Mouse (Mus musculus) embryonic facial prominence, embryonic 12.5 days (tissue): ENCODE measurements at regions not wholly inside any gene's neighbourhood (a gene's known extent, or its start where the extent isn't known, plus 50 kb on each side); places are given as distances from the start of the nearest gene placed in this dataset.
"Not testable (repeated sequence)": the region's sequence is repeated elsewhere in the genome, so short reads cannot be mapped to it uniquely, and the experiment has no call there.

Experiments used
- ATAC-seq: fragments of 200-750 bp; cut with Nextera tagmentation; 2 replicates; pipeline ENCODE4 v1.8.0; 2017; ENCODE audit not compliant: insufficient number of reproducible peaks, insufficient read depth, low FRiP score, low TSS enrichment
- H3K27ac ChIP-seq: fragments of 300-500 bp; sonication (generic); 2 replicates; pipeline ENCODE4 v1.5.1; 2016; ENCODE audit warnings: mild to moderate bottlenecking
- H3K27me3 ChIP-seq: fragments of 300-500 bp; sonication (generic); 2 replicates; pipeline ENCODE4 v1.6.1; 2016; ENCODE audit warnings: mild to moderate bottlenecking, moderate library complexity
- H3K36me3 ChIP-seq: fragments of 300-500 bp; sonication (generic); 2 replicates; pipeline ENCODE4 v1.6.1; 2016; ENCODE audit warnings: mild to moderate bottlenecking
- H3K4me1 ChIP-seq: fragments of 300-500 bp; sonication (generic); 2 replicates; pipeline ENCODE4 v1.6.1; 2016
- H3K4me2 ChIP-seq: fragments of 300-500 bp; sonication (generic); replicated peaks from 2 replicates; pipeline ENCODE4 v1.6.1; 2016; ENCODE audit warnings: mild to moderate bottlenecking, moderate library complexity
- H3K4me3 ChIP-seq: fragments of 300-500 bp; sonication (generic); 2 replicates; pipeline ENCODE4 v1.5.1; 2016; ENCODE audit warnings: mild to moderate bottlenecking
- H3K9ac ChIP-seq: fragments of 300-500 bp; sonication (generic); 2 replicates; pipeline ENCODE4 v1.6.1; 2016; ENCODE audit warnings: mild to moderate bottlenecking, moderate library complexity
- H3K9me3 ChIP-seq: fragments of 300-500 bp; sonication (generic); 2 replicates; pipeline ENCODE4 v1.6.1; 2016; ENCODE audit warnings: mild to moderate bottlenecking, moderate library complexity
- WGBS: fragments of 180-500 bp; shearing (Covaris S2); methylation state at CpG from one replicate; pipeline ENCODE4 v1.1.7; 2016; 5-methylcytosine and 5-hydroxymethylcytosine counted together

- H3K27ac ChIP-seq = no peak overlapping the region
- no peaks in the 10 kb centered on the region for H3K4me1 ChIP-seq
- ATAC-seq = no peak
- no peak overlapping the region for H3K4me2 ChIP-seq
- WGBS = 80% methylated on average over 2 of the region's 2 CpGs
- no peaks in the 10 kb centered on the region for H3K27me3 ChIP-seq
- no peak overlapping the region for H3K9ac ChIP-seq
- no peak overlapping the region for H3K4me3 ChIP-seq
- H3K9me3 ChIP-seq = no peaks in the 10 kb centered on the region
- no peaks in the 10 kb centered on the region for H3K36me3 ChIP-seq
Measured at GRCm38 (mm10) chr15:32749971-32750370, 505.4 kb downstream of the Sema5a start.

DNA sequence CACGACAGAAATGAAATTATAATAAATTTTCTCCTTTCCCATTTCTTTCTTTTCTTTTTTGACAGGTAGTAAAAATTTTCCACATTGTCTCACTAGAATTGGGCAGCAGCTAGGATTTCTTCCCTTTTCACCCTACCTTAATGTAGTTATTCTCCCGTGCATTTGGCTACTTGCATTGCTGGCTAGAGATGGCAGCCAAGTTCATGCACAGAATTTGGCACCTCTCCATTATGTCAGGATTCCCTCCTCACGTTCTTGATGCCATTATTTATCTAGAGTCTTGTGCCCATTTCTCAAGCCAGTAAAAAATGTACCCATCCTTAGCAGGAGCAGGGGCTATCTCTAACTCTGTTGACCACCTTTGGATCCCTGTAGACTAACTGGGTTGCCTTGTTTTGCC is 507.4 kb downstream of the Sema5a start:
- ATAC-seq = no peak
- H3K4me2 ChIP-seq = no peak overlapping the region
- H3K4me3 ChIP-seq = no peak overlapping the region
- H3K36me3 ChIP-seq = no peaks in the 10 kb centered on the region
- no peaks in the 10 kb centered on the region for H3K9me3 ChIP-seq
- no peak overlapping the region for H3K9ac ChIP-seq
- no peaks in the 10 kb centered on the region for H3K27me3 ChIP-seq
- no peak overlapping the region for H3K27ac ChIP-seq
- WGBS = 76% methylated on average over 3 of the region's 3 CpGs
- no peaks in the 10 kb centered on the region for H3K4me1 ChIP-seq

DNA sequence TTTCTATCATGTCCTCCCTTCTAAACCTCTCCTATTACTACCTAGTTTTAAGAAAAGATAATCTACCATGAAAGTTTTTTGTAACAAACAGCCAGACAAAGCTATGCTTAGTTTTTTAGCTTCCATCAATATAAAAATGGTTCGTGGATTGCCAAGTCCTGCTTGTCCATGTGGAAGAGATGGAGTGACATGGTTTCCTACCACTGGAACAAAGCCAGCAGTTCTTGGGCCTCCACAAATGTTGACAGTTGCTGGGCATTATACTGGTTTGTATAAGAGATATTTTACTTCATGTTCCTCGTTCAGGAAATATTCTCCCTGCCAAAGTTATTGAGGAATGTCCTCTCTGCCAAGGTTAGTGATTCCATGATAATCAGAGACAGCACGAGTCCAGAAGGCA is 515.5 kb downstream of the Sema5a start:
- no peaks in the 10 kb centered on the region for H3K9me3 ChIP-seq
- H3K4me2 ChIP-seq = no peak overlapping the region
- no peaks in the 10 kb centered on the region for H3K27me3 ChIP-seq
- no peak for ATAC-seq
- H3K4me3 ChIP-seq = no peak overlapping the region
- H3K36me3 ChIP-seq = no peaks in the 10 kb centered on the region
- H3K27ac ChIP-seq = no peak overlapping the region
- H3K9ac ChIP-seq = no peak overlapping the region
- 78% methylated on average over 3 of the region's 3 CpGs for WGBS
- H3K4me1 ChIP-seq = no peaks in the 10 kb centered on the region

DNA sequence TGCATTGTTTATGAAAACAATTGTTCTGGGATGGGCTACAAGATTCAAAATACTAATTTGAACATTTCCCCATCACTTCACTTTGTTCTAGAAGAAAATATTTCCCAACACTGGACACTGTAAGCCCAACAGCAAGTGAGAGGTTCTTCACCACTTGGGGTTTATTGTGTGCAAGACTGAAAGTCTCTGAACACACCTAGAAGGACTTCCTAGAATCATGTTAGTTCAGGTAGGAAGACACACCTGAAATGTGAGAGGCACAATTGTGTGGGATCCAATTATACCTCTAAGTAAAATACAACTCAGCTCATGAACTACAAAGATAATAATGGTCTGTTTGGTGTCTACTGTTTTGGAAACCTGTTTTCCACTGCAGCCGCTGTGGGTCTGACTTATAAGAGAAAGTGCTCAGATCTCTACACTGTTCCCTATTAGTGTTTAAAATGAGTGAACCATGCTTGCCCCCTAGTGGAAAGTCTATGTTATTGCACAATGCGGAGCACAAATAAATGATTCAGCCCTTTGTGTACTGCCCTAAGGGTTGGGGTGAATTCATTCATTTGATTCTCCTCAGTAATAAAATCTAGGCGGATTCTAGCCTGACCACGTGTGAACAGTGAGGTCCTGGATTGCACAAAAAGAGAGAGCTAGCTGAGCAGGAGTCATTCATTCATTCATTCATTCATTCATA is 521.5 kb downstream of the Sema5a start:
- Histone ChIP-seq H3K4me1 (no peaks in the 10 kb centered on the region), H3K27ac (no peak overlapping the region), H3K4me2 (no peak overlapping the region), H3K9ac (no peak overlapping the region), H3K4me3 (no peak overlapping the region), H3K36me3 (no peaks in the 10 kb centered on the region), H3K27me3 (no peaks in the 10 kb centered on the region), H3K9me3 (no peaks in the 10 kb centered on the region)
- WGBS = 3% methylated on average over 4 of the region's 4 CpGs
- ATAC-seq = peak; percentile 47

GRCm38 (mm10) chr15:32766746-32767471 is 522.3 kb downstream of the Sema5a start:
- no peak for ATAC-seq
- Histone ChIP-seq H3K36me3 (no peaks in the 10 kb centered on the region), H3K4me2 (no peak overlapping the region), H3K4me1 (no peaks in the 10 kb centered on the region), H3K27ac (no peak overlapping the region), H3K9me3 (no peaks in the 10 kb centered on the region), H3K4me3 (no peak overlapping the region), H3K27me3 (no peaks in the 10 kb centered on the region), H3K9ac (no peak overlapping the region)
- WGBS = 55% methylated on average over 3 of the region's 5 CpGs

DNA sequence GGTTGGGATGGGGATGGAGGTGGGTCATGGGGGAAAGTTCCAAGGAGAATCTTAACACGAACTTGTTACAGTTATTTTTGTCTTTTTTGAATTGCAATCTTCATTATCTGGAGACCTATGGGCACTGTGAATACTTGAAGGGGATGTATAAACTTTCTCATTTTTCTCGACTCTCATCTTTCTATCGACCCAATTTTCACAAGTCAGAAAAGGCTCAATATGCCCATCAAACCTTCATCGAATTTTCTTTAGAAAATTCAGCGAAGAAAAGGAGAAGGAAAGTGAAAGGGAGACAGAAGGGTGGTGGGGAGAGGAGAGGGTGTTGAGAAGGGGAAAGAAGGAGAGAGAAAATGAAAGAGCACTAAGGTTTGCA is 533.6 kb downstream of the Sema5a start:
- H3K4me1 ChIP-seq, H3K27ac ChIP-seq, H3K4me3 ChIP-seq, H3K27me3 ChIP-seq, H3K9me3 ChIP-seq, H3K36me3 ChIP-seq, H3K9ac ChIP-seq, ATAC-seq, H3K4me2 ChIP-seq: not testable (repeated sequence)
- 26% methylated on average over 5 of the region's 5 CpGs for WGBS

DNA sequence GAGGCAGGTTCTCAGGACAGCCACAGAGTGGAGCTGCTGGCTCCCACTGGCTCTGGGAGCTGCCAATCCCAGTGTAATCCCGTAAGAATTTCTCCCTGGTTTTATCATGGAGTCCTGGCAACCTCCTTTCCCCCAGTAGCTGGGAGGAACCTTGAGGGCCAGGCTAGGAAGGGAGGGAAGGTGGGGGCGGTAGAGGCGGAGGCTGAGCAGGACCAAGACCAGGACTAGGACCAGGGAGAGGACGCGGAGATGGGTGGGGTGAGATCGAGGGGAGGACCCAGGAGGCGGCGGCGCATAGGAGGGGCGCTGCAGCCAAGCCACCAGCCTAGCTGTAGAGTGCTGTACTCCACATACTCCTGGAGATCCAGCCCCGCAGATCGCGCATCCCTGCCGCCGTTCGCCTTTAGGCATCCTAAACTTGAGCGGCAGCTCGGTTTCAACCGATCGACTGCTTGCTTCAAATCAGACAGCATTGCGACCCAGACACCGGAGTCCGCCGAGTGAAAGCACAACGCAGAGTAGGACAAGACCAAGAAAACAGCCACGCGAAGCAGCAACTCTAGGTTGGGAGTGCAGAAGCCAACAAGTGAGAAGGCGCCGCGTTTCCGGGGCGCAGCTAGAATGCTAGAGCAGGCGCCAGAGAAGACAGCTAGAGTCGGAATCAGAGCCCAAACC is 534.1 kb downstream of the Sema5a start:
- Histone ChIP-seq H3K27ac (peak overlapping the region; percentile 67), H3K4me2 (peak overlapping the region; percentile 70), H3K4me3 (peak overlapping the region; percentile 45), H3K9ac (peak overlapping the region; percentile 53; the same call in 1 of the 2 replicates)
- H3K4me1 ChIP-seq, H3K27me3 ChIP-seq, H3K36me3 ChIP-seq, H3K9me3 ChIP-seq: not testable (repeated sequence)
- ATAC-seq = peak; percentile 96
- 1% methylated on average over 33 of the region's 34 CpGs for WGBS

DNA sequence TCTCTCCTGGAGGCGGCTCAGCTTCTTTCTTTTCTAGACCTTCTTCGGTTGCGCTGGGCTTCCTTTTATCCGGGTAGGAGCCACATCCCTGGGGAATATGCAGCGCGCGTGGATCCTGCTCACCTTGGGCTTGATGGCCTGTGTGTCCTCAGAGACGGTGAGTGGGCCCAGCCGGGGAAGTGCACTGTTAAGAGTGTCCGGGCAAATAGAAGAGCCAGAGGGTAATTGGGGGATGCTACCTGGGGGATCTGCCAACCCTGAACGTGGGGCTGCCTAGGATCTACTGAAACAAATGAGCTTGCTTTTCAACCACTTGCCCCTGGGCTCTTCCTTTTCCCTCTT is 534.6 kb downstream of the Sema5a start:
- peak; percentile 25; the same call in 1 of the 2 replicates for ATAC-seq
- H3K27ac ChIP-seq = peak overlapping the region; percentile 67
- H3K4me1 ChIP-seq, H3K36me3 ChIP-seq, H3K27me3 ChIP-seq, H3K9me3 ChIP-seq: not testable (repeated sequence)
- peak overlapping the region; percentile 53; the same call in 1 of the 2 replicates for H3K9ac ChIP-seq
- 5% methylated on average over 11 of the region's 11 CpGs for WGBS
- peak overlapping the region; percentile 70 for H3K4me2 ChIP-seq
- peak overlapping the region; percentile 45 for H3K4me3 ChIP-seq

DNA sequence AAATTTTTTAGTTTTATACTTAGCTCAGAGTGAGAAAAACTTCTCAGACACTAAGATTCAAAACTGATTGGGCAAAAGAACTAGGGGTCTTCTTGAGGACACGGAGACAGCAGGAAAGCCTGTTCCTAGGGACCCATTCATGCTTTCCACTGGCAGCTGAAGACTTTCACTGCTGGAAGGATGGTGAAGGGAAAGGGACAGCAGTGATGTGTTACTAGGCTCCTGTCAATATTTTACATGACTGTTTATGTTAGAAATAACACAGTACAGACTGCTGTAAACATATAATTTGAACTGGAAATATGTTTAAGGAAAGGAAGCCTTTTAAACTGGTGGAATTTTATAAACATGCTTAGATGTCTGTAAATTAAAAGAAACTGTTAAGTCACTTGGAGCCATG is 537.0 kb downstream of the Sema5a start:
- ATAC-seq, H3K27ac ChIP-seq, H3K4me3 ChIP-seq, H3K4me2 ChIP-seq, H3K4me1 ChIP-seq, H3K27me3 ChIP-seq, H3K36me3 ChIP-seq, H3K9me3 ChIP-seq, H3K9ac ChIP-seq: not testable (repeated sequence)
- 31% methylated on average over 1 of the region's 1 CpGs for WGBS

- no peak overlapping the region for H3K27ac ChIP-seq
- H3K9ac ChIP-seq = no peak overlapping the region
- ATAC-seq = no peak
- no peaks in the 10 kb centered on the region for H3K27me3 ChIP-seq
- peaks cover 28% of the 10 kb centered on the region for H3K36me3 ChIP-seq
- H3K4me1 ChIP-seq = no peaks in the 10 kb centered on the region
- H3K4me2 ChIP-seq = no peak overlapping the region
- H3K9me3 ChIP-seq = 0 out of 2 replicates have a peak, but pooled peaks cover 10% of the 10 kb centered on the region
- WGBS = 89% methylated on average over 1 of the region's 1 CpGs
- no peak overlapping the region for H3K4me3 ChIP-seq
Measured at GRCm38 (mm10) chr15:32799222-32799621, 554.6 kb downstream of the Sema5a start.

DNA sequence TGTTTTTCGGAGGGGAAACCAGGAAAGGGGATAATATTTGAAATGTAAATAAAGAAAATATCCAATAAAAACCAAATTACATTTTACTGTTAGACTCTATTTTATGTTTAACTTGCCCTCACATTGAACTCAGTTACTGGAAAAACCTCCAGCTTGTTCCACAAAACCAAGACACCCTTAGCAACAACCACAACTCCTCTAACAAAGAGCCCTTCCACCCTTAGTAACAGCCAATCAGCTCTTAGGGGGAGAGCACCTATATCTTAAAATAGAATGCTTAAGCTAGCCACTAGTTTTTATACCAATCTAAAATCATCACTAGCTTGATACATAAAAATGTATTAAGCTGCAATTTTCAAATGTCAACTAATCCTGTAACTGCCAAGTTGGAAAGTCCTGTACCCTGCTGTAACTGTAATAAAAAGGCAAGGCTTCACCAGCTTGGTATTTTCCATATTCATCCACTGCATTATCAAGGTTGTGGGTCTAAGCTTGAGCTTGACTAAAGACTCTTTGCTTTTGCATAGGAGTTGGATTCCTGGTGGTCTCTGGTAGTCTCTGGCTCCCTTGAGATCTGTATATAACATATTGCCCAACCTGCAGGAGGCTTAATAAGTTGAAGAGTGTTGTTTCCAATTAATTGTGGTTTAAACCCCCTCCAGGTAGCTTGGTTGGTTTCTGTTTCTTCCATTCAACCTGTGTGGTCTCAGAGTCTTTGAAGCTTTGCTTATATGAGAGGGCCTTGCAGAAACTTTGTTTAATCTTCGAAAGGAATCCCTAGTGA is 566.4 kb downstream of the Sema5a start:
- Histone ChIP-seq H3K27me3 (no peaks in the 10 kb centered on the region), H3K27ac (no peak overlapping the region), H3K9me3 (0 out of 2 replicates have a peak, but pooled peaks cover 7% of the 10 kb centered on the region), H3K4me3 (no peak overlapping the region), H3K4me1 (no peaks in the 10 kb centered on the region), H3K9ac (no peak overlapping the region), H3K36me3 (no peaks in the 10 kb centered on the region), H3K4me2 (no peak overlapping the region)
- WGBS = 59% methylated on average over 2 of the region's 2 CpGs
- ATAC-seq = no peak
